Mouse (Mus musculus) lung, postnatal 0 days (tissue): Measurements from ENCODE around the gene Spock1. TPM values are rescaled to one million over a fixed set of nuclear protein-coding genes. Genes with fewer than 3 reads are reported as not detected.

ENCODE experiments used
- ATAC-seq: fragments of 200-750 bp; cut with Nextera tagmentation; 2 replicates; pipeline ENCODE4 v1.8.0; 2017; ENCODE audit warnings: moderate library complexity
- DNase-seq: peaks from one replicate; pipeline ENCODE4 v3.0.0-alpha.2; 2016; ENCODE audit warnings: low spot score
- H3K27ac ChIP-seq: fragments of 300-500 bp; sonication (generic); 2 replicates; pipeline ENCODE4 v1.5.1; 2014; ENCODE audit warnings: antibody characterized with exemption, mild to moderate bottlenecking, low read length, mixed read lengths
- H3K27me3 ChIP-seq: fragments of 300-500 bp; sonication (generic); replicated peaks from 2 replicates; pipeline ENCODE4 v1.6.1; 2014; ENCODE audit warnings: low read length, mixed read lengths; ENCODE audit not compliant: insufficient read depth
- H3K36me3 ChIP-seq: fragments of 300-500 bp; sonication (generic); 2 replicates; pipeline ENCODE4 v1.6.1; 2014; ENCODE audit warnings: low read length, mixed read lengths; ENCODE audit not compliant: insufficient read depth
- H3K4me1 ChIP-seq: fragments of 300-500 bp; sonication (generic); 2 replicates; pipeline ENCODE4 v1.6.1; 2014; ENCODE audit warnings: antibody characterized with exemption, low read depth, low read length, mixed read lengths; ENCODE audit not compliant: insufficient read depth
- H3K4me2 ChIP-seq: fragments of 300-500 bp; sonication (generic); replicated peaks from 2 replicates; pipeline ENCODE4 v1.6.1; 2014; ENCODE audit warnings: low read depth, mild to moderate bottlenecking, low read length, moderate library complexity, mixed read lengths
- H3K4me3 ChIP-seq: fragments of 300-500 bp; sonication (generic); 2 replicates; pipeline ENCODE4 v1.5.1; 2014; ENCODE audit warnings: low read depth, low read length
- H3K9ac ChIP-seq: fragments of 300-500 bp; sonication (generic); replicated peaks from 2 replicates; pipeline ENCODE4 v1.6.1; 2014; ENCODE audit warnings: low read depth, mild to moderate bottlenecking
- H3K9me3 ChIP-seq: fragments of 300-500 bp; sonication (generic); 2 replicates; pipeline ENCODE4 v1.6.1; 2016; ENCODE audit warnings: low read length, mixed read lengths
- CTCF ChIP-seq: IDR thresholded peaks from 2 replicates; pipeline ENCODE4 v1.5.1; 2016; ENCODE audit warnings: antibody characterized with exemption, mild to moderate bottlenecking
- EP300 ChIP-seq: IDR thresholded peaks from 2 replicates; pipeline ENCODE4 v1.6.1; 2016; ENCODE audit warnings: antibody characterized with exemption, mild to moderate bottlenecking, control low read depth
- whole genome bisulfite sequencing: fragments of 180-500 bp; shearing (Covaris S2); extraction: QIAGEN DNeasy Blood & Tissue Kit; methylation state at CpG from one replicate; pipeline ENCODE4 v1.1.7; 2014; 5-methylcytosine and 5-hydroxymethylcytosine counted together
- polyA plus RNA-seq: library from polyadenylated mRNA; unstranded; fragments of >200 nt; fragmentation: Nextera tagmentation; extraction: Ambion mirVana; gene quantifications from 2 replicates; pipeline ENCODE4 v1.2.1, GENCODE M21; 2015

Spock1 gene
- polyA plus RNA-seq, 1 experiment from 2014 or later: 0.45 TPM

DNA sequence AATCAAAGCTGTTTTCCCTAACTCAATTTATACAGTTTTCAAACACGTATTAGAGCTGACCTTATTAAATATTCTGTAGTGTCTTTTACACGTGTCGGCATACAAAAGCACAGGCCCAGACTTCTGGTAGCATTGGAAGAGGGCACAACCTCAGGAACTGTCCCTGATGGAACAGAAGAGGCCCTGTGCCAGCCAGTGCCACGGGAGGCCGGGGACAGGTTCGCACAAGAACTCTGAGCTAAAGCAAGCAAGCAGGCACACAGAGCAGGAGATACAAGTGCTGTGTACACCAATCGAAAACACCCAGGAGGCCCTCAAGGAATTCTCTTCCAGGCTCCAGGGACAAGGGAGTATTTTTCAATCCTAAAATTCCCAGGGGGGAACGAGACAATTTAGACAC lies 121.9 kb downstream of the Spock1 start:
- Histone ChIP-seq H3K4me2 (no peak overlapping the region), H3K27me3 (no peaks in the 10 kb centered on the region), H3K9me3 (no peaks in the 10 kb centered on the region), H3K4me1 (no peaks in the 10 kb centered on the region), H3K27ac (no peak overlapping the region), H3K9ac (no peak overlapping the region), H3K4me3 (no peak overlapping the region), H3K36me3 (no peaks in the 10 kb centered on the region)
- no peak for DNase-seq
- TF ChIP-seq EP300 (no peak), CTCF (no peak)
- 50% methylated on average over 8 of the region's 8 CpGs for WGBS
- ATAC-seq: no peak

DNA sequence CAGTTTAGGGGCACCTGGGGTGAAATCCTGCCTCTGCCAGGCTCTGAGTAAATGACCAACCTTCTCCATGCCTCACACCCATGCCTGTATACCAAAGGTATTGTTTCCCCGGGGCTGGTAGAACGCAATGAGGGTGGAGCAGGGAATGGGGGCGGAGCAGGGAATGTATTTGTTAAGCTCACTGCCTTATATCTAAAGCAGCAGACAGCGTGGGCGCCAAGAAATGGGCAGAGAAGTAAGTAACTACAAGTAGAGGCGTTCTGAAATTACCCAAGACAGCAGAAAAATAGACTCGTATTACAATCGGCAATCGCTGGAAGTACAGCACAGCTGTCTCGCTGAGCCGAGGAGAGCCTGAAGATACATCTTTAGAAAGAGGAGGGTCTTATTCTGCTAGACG lies 125.2 kb downstream of the Spock1 start:
- H3K4me3 ChIP-seq: no peak overlapping the region
- ATAC-seq (no peak), DNase-seq (no peak)
- TF ChIP-seq EP300: no peak
- no peak for TF ChIP-seq CTCF
- no peak overlapping the region for H3K9ac ChIP-seq
- no peaks in the 10 kb centered on the region for H3K36me3 ChIP-seq
- H3K4me2 ChIP-seq: no peak overlapping the region
- no peaks in the 10 kb centered on the region for H3K4me1 ChIP-seq
- no peaks in the 10 kb centered on the region for H3K9me3 ChIP-seq
- no peaks in the 10 kb centered on the region for H3K27me3 ChIP-seq
- WGBS: 66% methylated on average over 12 of the region's 12 CpGs
- H3K27ac ChIP-seq: no peak overlapping the region

DNA sequence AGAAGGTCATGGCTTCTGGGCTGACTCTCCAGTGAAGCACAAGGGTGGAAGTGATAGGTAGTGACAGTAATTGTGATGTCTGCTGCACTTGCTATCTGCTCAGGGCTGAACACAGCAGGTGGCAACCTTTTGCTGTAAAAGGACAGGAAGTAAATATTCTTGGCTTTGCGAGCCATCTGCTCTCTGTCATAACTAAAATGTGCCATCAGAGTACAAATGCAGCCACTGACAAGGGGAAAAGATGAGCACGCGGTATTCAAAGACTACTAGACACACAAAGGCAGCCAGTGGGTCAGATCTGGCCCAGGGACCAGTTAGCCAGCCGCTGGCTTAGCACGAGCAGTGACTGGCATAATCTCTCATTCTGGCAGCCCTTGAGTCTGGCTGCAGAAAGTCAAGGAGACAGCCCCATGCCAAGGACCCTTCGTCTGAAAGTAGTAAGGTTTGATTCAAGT lies 126.0 kb downstream of the Spock1 start:
- 77% methylated on average over 6 of the region's 6 CpGs for WGBS
- no peak overlapping the region for H3K4me2 ChIP-seq
- H3K4me3 ChIP-seq: no peak overlapping the region
- no peak overlapping the region for H3K27ac ChIP-seq
- no peaks in the 10 kb centered on the region for H3K36me3 ChIP-seq
- no peak for ATAC-seq
- H3K9ac ChIP-seq: no peak overlapping the region
- TF ChIP-seq EP300: no peak
- no peaks in the 10 kb centered on the region for H3K9me3 ChIP-seq
- DNase-seq: no peak
- H3K27me3 ChIP-seq: no peaks in the 10 kb centered on the region
- no peaks in the 10 kb centered on the region for H3K4me1 ChIP-seq

GRCm38 (mm10) chr13:57779146-57779545 lies 129.0 kb downstream of the Spock1 start:
- Histone ChIP-seq H3K4me2 (no peak overlapping the region), H3K27me3 (no peaks in the 10 kb centered on the region), H3K36me3 (no peaks in the 10 kb centered on the region), H3K4me3 (no peak overlapping the region), H3K9ac (no peak overlapping the region), H3K27ac (no peak overlapping the region), H3K9me3 (no peaks in the 10 kb centered on the region), H3K4me1 (no peaks in the 10 kb centered on the region)
- 76% methylated on average over 4 of the region's 4 CpGs for WGBS
- no peak for TF ChIP-seq EP300
- peak; percentile 27 for TF ChIP-seq CTCF
- no peak for DNase-seq
- no peak for ATAC-seq

GRCm38 (mm10) chr13:57778524-57778923 lies 129.6 kb downstream of the Spock1 start:
- no peak for TF ChIP-seq EP300
- TF ChIP-seq CTCF: no peak
- Histone ChIP-seq H3K4me2 (no peak overlapping the region), H3K4me1 (no peaks in the 10 kb centered on the region), H3K27ac (no peak overlapping the region), H3K27me3 (no peaks in the 10 kb centered on the region), H3K36me3 (no peaks in the 10 kb centered on the region), H3K9me3 (no peaks in the 10 kb centered on the region), H3K4me3 (no peak overlapping the region), H3K9ac (no peak overlapping the region)
- DNase-seq (no peak), ATAC-seq (no peak)
- 74% methylated on average over 3 of the region's 3 CpGs for WGBS

- H3K9me3 ChIP-seq: no peaks in the 10 kb centered on the region
- no peaks in the 10 kb centered on the region for H3K27me3 ChIP-seq
- H3K4me1 ChIP-seq: no peaks in the 10 kb centered on the region
- no peak overlapping the region for H3K27ac ChIP-seq
- no peak overlapping the region for H3K9ac ChIP-seq
- H3K4me3 ChIP-seq: no peak overlapping the region
- H3K4me2 ChIP-seq: no peak overlapping the region
- H3K36me3 ChIP-seq: no peaks in the 10 kb centered on the region
- no peak for DNase-seq
- 69% methylated on average over 6 of the region's 6 CpGs for WGBS
- no peak for TF ChIP-seq EP300
- no peak for ATAC-seq
These were observed 136.1 kb downstream of the Spock1 start for GRCm38 (mm10) chr13:57771998-57772397.

DNA sequence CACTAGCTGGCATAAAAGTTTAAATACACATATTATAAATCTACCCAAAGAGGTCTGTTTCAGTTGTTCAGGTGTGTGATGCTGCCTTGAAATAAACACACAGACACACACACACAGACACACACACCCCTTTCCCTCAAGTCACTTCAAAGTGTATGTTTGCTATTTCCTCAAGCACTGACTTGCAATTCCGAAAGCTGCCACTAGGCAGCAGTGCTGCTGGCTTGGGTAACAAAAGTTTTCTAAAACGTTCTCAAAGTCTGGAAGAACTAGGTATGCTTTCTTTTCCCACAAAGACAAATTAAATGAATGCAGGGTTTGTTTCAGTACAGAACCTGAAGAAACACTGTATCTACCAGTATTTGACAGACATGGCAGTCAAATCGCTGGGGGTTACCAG lies 141.4 kb downstream of the Spock1 start:
- Histone ChIP-seq H3K9ac (no peak overlapping the region), H3K27ac (no peak overlapping the region), H3K36me3 (no peaks in the 10 kb centered on the region), H3K9me3 (no peaks in the 10 kb centered on the region), H3K27me3 (no peaks in the 10 kb centered on the region), H3K4me2 (no peak overlapping the region), H3K4me3 (no peak overlapping the region), H3K4me1 (no peaks in the 10 kb centered on the region)
- peak; percentile 72 for TF ChIP-seq CTCF
- no peak for TF ChIP-seq EP300
- ATAC-seq (no peak), DNase-seq (no peak)
- WGBS: 63% methylated on average over 3 of the region's 3 CpGs
